Mouse (Mus musculus) heart, embryonic 13.5 days (tissue): ENCODE measurements around the gene Eya2. TPM values are rescaled to one million over a fixed set of nuclear protein-coding genes. Genes with fewer than 3 reads are reported as not detected.

ENCODE experiments used
- ATAC-seq: fragments of 200-750 bp; cut with Nextera tagmentation; 2 replicates; pipeline ENCODE4 v1.8.0; 2017; ENCODE audit warnings: moderate TSS enrichment; ENCODE audit not compliant: insufficient number of reproducible peaks, low FRiP score, low TSS enrichment; ENCODE audit errors: extremely low read depth
- H3K27ac ChIP-seq: fragments of 300-500 bp; sonication (generic); replicated peaks from 2 replicates; pipeline ENCODE4 v1.5.1; 2015; ENCODE audit warnings: moderate library complexity, mild to moderate bottlenecking, inconsistent platforms
- H3K27me3 ChIP-seq: fragments of 300-500 bp; sonication (generic); replicated peaks from 2 replicates; pipeline ENCODE4 v1.6.1; 2015; ENCODE audit warnings: mild to moderate bottlenecking, inconsistent platforms
- H3K36me3 ChIP-seq: fragments of 300-500 bp; sonication (generic); 2 replicates; pipeline ENCODE4 v1.6.1; 2015; ENCODE audit warnings: mild to moderate bottlenecking, inconsistent platforms
- H3K4me1 ChIP-seq: fragments of 300-500 bp; sonication (generic); 2 replicates; pipeline ENCODE4 v1.6.1; 2015; ENCODE audit warnings: inconsistent platforms
- H3K4me2 ChIP-seq: fragments of 300-500 bp; sonication (generic); 2 replicates; pipeline ENCODE4 v1.6.1; 2015; ENCODE audit warnings: inconsistent platforms, mild to moderate bottlenecking, moderate library complexity
- H3K4me3 ChIP-seq: fragments of 300-500 bp; sonication (generic); 2 replicates; pipeline ENCODE4 v1.5.1; 2015; ENCODE audit warnings: moderate library complexity, mild to moderate bottlenecking, inconsistent platforms
- H3K9ac ChIP-seq: fragments of 300-500 bp; sonication (generic); 2 replicates; pipeline ENCODE4 v1.6.1; 2015; ENCODE audit warnings: inconsistent platforms, mild to moderate bottlenecking, moderate library complexity
- H3K9me3 ChIP-seq: fragments of 300-500 bp; sonication (generic); 2 replicates; pipeline ENCODE4 v1.6.1; 2016; ENCODE audit warnings: inconsistent platforms
- WGBS: fragments of 180-500 bp; shearing (Covaris S2); methylation state at CpG from one replicate; pipeline ENCODE4 v1.1.7; 2015; ENCODE audit warnings: mixed read lengths; 5-methylcytosine and 5-hydroxymethylcytosine counted together
- polyA plus RNA-seq: library from polyadenylated mRNA; unstranded; fragments of >200 nt; fragmentation: Nextera tagmentation; extraction: Ambion mirVana; gene quantifications from 2 replicates; pipeline ENCODE4 v1.2.1, GENCODE M21; 2015

Gene Eya2
- polyA plus RNA-seq, 1 experiment from 2014 or later, result 0.19 TPM

DNA sequence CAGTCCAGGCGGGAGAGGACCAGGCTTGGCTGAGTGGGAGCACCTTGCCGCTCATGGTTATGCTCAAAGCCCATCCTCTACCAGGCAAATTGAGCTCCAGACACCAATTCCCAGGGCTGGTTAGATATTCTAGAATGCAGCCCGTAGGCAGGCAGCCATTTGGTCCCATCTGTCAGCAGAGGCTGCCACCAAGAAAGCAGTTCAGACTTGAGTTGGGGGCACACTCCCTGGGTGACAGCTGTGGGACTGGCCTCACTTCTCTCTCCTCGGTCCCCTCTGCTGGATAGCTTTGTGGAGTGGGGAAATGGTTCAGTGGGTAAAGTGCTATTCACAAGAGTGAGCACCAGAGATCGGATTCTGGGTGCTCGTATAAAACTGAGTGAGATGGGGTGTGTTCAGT, 32.0 kb downstream of the Eya2 start:
- Histone ChIP-seq H3K27ac (no peak overlapping the region), H3K4me3 (no peak overlapping the region), H3K27me3 (peaks cover 5% of the 10 kb centered on the region; the same call in 1 of the 2 replicates), H3K9ac (no peak overlapping the region), H3K4me2 (no peak overlapping the region), H3K9me3 (no peaks in the 10 kb centered on the region), H3K4me1 (no peaks in the 10 kb centered on the region), H3K36me3 (no peaks in the 10 kb centered on the region)
- no peak for ATAC-seq
- WGBS, result 76% methylated on average over 6 of the region's 6 CpGs

DNA sequence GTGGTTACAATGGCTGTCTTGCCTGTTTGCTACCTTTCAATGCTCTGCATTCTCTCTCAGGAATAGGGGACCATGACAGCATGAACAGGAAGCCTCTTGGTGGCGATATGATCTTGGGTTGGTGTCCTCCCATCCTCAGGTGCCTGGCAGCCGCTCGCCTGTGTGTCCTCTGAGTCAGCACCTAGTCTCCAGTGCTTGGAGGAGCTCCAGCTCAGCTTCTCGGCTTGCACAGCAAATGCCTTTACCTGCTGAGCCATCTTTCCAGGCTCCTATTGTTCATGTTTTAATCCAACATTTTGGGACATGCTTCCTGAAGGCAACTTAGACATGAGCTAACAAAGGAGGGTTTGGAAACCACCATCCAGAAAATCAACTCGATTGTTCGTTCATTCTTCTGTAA, 33.1 kb downstream of the Eya2 start:
- H3K9ac ChIP-seq, result no peak overlapping the region
- H3K4me2 ChIP-seq, result no peak overlapping the region
- no peaks in the 10 kb centered on the region for H3K9me3 ChIP-seq
- no peaks in the 10 kb centered on the region for H3K36me3 ChIP-seq
- no peak for ATAC-seq
- H3K27ac ChIP-seq, result no peak overlapping the region
- H3K4me1 ChIP-seq, result no peaks in the 10 kb centered on the region
- no peak overlapping the region for H3K4me3 ChIP-seq
- peaks cover 5% of the 10 kb centered on the region; the same call in 1 of the 2 replicates for H3K27me3 ChIP-seq
- WGBS, result 63% methylated on average over 6 of the region's 6 CpGs

DNA sequence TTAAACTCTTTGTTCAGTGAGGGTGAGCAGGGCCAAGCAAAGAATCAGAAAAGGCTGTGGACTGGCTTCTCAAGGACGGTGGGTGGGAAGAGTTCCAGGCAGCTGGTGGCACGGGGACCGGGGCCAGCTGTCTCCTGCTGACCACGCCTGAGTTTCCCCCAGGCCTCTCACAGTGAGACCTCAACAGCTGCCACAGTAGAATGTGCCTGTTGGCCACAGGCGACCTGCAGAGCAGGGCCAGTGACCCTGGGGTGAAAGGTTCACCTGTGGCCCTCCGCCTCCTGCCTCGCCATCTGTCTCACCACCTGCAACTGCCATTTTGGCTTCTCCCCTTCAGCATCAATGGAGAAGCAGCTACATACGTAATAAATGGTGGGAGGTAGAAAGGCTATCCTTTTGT, 35.1 kb downstream of the Eya2 start:
- Histone ChIP-seq H3K27me3 (peaks cover 5% of the 10 kb centered on the region), H3K9ac (no peak overlapping the region), H3K4me2 (no peak overlapping the region), H3K9me3 (no peaks in the 10 kb centered on the region), H3K4me1 (no peaks in the 10 kb centered on the region), H3K4me3 (no peak overlapping the region), H3K27ac (no peak overlapping the region), H3K36me3 (no peaks in the 10 kb centered on the region)
- no peak for ATAC-seq
- WGBS, result 53% methylated on average over 8 of the region's 8 CpGs

DNA sequence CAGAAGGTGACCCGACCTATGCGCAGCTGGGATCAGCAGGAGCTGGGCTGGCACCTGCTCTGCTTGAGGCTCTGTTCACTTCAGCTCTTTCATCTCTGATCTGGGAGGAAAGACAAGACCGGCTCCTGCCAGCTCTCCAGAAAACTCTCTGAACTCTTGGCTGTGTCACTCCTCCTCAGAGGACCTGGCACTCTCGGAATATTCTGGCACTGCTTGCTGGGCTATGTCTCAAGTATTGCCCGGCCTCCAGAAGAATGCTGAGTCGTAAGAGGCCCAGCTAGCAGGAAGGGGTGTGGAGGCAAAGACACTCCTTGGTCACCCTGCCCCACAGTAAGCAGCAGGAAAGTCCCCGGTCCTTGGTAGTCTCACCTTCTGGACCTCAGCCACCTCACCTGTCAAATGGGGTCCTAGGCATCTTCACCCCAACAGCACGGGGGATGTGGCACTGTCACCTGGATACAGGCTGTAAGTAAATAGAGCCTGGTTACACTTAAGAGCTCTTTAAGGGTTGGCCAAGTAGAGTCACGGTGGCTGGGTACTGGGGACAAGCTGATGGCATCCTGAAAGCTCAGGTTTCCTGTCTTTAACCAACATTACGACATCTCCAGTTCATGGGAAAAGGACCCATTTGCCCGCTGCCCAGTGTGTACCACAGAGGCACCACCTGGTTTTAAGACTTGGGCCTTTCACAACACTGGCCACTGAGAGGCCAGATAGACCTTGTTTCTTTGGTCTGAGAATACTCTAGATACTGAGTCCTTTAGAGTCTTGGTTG, 38.4 kb downstream of the Eya2 start:
- Histone ChIP-seq H3K4me1 (no peaks in the 10 kb centered on the region), H3K27me3 (peaks cover 5% of the 10 kb centered on the region), H3K36me3 (no peaks in the 10 kb centered on the region), H3K27ac (no peak overlapping the region), H3K4me3 (no peak overlapping the region), H3K9me3 (peaks cover 4% of the 10 kb centered on the region; the same call in 1 of the 2 replicates), H3K4me2 (no peak overlapping the region), H3K9ac (no peak overlapping the region)
- WGBS, result 67% methylated on average over 11 of the region's 11 CpGs
- no peak for ATAC-seq

DNA sequence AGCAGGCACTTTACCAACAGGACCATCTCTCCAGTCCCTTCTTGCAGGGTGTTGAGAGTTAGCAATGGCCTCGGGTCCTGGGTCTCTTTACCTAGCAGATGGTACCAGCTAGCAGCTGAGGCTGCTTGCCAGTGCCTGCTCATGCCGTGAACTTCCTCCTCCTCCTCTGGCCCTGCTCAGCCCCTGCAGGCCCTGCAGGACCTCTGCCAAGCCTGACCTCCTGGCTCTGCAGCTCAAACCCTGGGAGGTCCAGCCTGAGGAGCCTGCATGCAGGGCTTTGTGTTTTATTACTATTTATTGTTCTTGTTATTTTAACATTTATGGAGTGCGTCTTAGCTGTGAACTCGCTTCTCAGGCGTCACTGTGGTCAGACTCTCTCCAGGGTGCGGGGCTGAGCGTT, 39.6 kb downstream of the Eya2 start:
- no peak overlapping the region for H3K4me2 ChIP-seq
- no peak overlapping the region for H3K4me3 ChIP-seq
- ATAC-seq, result no peak
- no peaks in the 10 kb centered on the region for H3K36me3 ChIP-seq
- no peak overlapping the region for H3K27ac ChIP-seq
- 70% methylated on average over 7 of the region's 7 CpGs for WGBS
- no peak overlapping the region for H3K9ac ChIP-seq
- peaks cover 7% of the 10 kb centered on the region; the same call in 1 of the 2 replicates for H3K4me1 ChIP-seq
- no peaks in the 10 kb centered on the region; the same call in none of the 2 replicates for H3K27me3 ChIP-seq
- peaks cover 4% of the 10 kb centered on the region; the same call in 1 of the 2 replicates for H3K9me3 ChIP-seq

DNA sequence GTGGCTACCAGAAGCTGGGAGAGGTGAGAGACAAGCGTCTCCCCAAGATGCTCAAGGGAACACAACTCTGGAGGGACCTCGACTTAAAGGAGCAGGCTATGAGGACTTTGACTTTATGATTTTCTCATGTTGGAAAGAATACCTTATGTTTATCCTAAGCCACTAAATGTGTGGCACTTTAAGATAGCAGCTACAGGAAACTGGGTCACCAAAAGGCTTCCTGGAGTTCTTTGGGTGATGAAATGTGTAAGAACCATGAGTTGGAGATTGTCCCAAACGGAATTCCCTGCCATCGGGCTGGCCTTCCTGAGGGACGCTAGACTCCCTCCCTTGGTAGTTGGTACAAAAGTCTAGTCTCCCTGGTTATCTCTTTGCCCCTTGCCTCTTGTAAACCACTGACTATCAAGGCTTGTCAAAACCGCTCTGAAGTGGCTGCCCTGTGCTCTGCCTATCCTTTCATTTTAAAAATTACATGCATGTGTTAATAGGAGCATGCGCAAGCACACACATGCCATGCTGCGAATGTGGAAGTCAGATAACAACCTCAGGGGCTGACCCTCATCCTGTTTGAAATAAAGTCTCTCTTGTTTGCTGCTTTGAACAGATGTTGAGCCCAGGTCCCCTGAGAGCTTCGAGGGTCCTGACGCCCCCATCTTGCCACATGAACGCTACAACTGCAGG, 44.4 kb downstream of the Eya2 start:
- no peak overlapping the region for H3K4me2 ChIP-seq
- H3K27ac ChIP-seq, result no peak overlapping the region
- WGBS, result 52% methylated on average over 11 of the region's 11 CpGs
- peaks cover 15% of the 10 kb centered on the region; the same call in 1 of the 2 replicates for H3K4me1 ChIP-seq
- H3K4me3 ChIP-seq, result no peak overlapping the region
- no peaks in the 10 kb centered on the region; the same call in none of the 2 replicates for H3K27me3 ChIP-seq
- H3K9me3 ChIP-seq, result peaks cover 4% of the 10 kb centered on the region; the same call in 1 of the 2 replicates
- H3K36me3 ChIP-seq, result no peaks in the 10 kb centered on the region
- H3K9ac ChIP-seq, result no peak overlapping the region
- no peak for ATAC-seq

DNA sequence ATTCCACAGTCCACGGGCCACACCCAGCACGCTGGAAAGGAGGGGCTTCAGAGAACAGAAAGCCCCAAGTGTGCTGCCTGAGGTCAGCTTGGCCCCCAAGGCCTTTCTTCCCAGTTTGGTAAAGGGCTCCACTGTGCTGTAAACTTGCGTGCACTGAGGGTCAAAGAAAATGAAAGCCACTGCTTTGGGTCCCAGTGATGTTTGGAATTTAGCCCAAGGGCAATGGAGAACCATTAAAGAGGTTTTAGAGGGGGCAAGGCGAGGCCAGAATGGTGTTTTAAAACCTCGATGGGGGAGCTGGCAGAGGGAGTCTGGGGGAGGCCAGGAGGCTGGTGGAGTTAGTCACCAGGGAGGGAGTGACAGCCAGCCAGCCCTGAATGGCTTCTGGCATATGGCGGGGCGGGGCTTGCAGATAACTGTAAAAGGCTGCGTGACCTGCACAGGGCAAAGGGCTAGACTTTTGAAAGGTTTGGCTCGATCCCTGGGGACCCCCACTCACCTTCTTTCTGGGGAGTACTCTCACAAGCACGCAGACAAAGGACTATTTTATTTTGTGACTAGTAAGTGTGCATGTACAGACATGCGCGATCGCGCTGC, 47.2 kb downstream of the Eya2 start:
- Histone ChIP-seq H3K36me3 (no peaks in the 10 kb centered on the region), H3K9me3 (peaks cover 4% of the 10 kb centered on the region; the same call in 1 of the 2 replicates), H3K27ac (no peak overlapping the region), H3K4me1 (peaks cover 15% of the 10 kb centered on the region; the same call in 1 of the 2 replicates), H3K4me3 (no peak overlapping the region), H3K9ac (no peak overlapping the region), H3K27me3 (no peaks in the 10 kb centered on the region; the same call in 1 of the 2 replicates), H3K4me2 (no peak overlapping the region)
- WGBS, result 47% methylated on average over 14 of the region's 14 CpGs
- no peak for ATAC-seq

DNA sequence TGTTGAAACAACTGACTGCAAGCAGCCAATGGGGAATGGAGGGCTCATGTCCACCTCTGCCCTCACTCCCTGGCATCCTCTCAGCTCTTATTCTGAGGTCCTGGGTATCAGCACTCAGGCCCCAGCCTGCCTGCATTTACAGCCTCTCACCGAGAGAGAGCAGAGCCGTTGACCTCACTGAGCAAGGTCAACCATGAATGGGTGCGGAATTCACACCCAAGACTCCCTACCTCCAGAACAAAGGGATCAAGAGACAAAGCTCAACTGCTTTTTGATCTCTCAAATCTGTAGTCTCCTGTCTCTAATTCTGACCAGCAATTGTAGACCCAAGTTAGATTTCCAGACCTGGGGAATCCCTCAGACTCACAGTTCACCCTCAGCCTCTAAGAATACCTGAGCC, 48.8 kb downstream of the Eya2 start:
- peaks cover 15% of the 10 kb centered on the region; the same call in 1 of the 2 replicates for H3K4me1 ChIP-seq
- WGBS, result 53% methylated on average over 3 of the region's 3 CpGs
- H3K9ac ChIP-seq, result no peak overlapping the region
- no peak overlapping the region for H3K27ac ChIP-seq
- no peaks in the 10 kb centered on the region; the same call in 1 of the 2 replicates for H3K27me3 ChIP-seq
- H3K4me3 ChIP-seq, result no peak overlapping the region
- H3K4me2 ChIP-seq, result no peak overlapping the region
- no peaks in the 10 kb centered on the region for H3K36me3 ChIP-seq
- ATAC-seq, result no peak
- no peaks in the 10 kb centered on the region for H3K9me3 ChIP-seq

DNA sequence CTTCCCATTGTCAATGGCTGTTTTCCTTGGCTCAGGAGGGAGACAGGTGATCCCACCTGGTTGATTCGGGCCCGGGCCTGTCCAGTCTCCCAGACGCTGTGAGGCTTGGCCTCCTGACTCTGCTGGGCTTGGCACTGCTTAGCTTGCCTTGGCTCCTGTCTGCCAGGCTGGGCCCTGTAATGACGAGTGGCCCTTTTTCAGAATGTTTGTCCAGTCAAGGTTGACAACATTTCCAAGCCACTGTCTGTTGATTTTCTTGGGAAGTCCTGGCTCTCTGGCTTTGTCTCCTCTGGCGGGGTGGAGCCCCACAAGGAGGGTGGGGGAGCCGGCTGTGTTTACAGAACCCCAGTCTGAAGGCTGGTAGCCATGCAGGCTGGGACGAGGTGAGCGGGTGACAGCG, 49.2 kb downstream of the Eya2 start:
- ATAC-seq, result no peak
- H3K27ac ChIP-seq, result no peak overlapping the region
- H3K4me1 ChIP-seq, result peaks cover 13% of the 10 kb centered on the region; the same call in 1 of the 2 replicates
- no peak overlapping the region for H3K9ac ChIP-seq
- no peaks in the 10 kb centered on the region for H3K9me3 ChIP-seq
- WGBS, result 59% methylated on average over 9 of the region's 9 CpGs
- H3K4me3 ChIP-seq, result no peak overlapping the region
- H3K36me3 ChIP-seq, result no peaks in the 10 kb centered on the region
- no peaks in the 10 kb centered on the region; the same call in 1 of the 2 replicates for H3K27me3 ChIP-seq
- no peak overlapping the region for H3K4me2 ChIP-seq

DNA sequence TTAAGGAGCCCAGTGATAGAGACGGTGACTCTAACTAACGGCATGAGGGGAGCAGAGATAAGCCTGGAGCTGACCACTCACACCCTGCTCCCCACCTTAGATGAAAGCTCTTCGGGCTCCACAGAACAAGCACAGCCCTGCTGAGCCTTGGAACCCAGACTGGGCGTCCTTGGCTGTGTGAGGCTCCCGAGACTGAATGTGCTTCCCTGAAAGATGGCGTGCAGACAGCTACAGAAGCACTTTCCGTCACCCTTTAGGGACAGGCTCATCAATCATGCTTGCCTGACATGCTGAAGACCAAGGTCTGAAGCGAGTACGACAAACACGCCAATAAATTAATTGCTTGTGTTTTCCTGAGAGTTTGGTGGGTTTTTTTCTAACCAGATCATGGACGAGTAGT, 56.2 kb downstream of the Eya2 start:
- no peak for ATAC-seq
- H3K4me1 ChIP-seq, result peaks cover 25% of the 10 kb centered on the region
- no peak overlapping the region for H3K9ac ChIP-seq
- no peaks in the 10 kb centered on the region for H3K9me3 ChIP-seq
- H3K36me3 ChIP-seq, result no peaks in the 10 kb centered on the region
- H3K27ac ChIP-seq, result no peak overlapping the region
- no peak overlapping the region for H3K4me3 ChIP-seq
- WGBS, result 29% methylated on average over 11 of the region's 11 CpGs
- peaks cover 20% of the 10 kb centered on the region; the same call in 1 of the 2 replicates for H3K27me3 ChIP-seq
- H3K4me2 ChIP-seq, result no peak overlapping the region

DNA sequence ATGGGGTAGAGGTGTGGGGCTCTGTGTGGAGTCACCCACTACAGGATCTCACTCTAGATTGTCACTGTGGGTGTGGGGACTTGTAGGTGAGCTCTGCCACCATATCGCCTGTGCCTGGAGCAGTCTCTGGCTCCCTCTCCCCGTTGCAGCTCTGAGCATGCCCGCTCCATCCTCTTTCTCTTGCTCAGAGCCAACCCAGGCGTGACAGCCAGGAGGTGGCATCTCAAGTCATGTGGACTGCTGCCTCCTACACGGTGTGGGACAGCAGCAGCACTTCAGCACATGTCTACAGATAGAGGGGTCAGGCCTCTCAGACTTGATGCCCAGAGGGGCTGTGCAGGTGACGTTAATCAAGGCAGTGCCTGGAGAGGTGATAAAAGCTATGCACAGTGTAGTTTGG, 57.4 kb downstream of the Eya2 start:
- Histone ChIP-seq H3K36me3 (no peaks in the 10 kb centered on the region), H3K9me3 (no peaks in the 10 kb centered on the region), H3K4me2 (no peak overlapping the region), H3K27ac (no peak overlapping the region), H3K4me3 (no peak overlapping the region), H3K9ac (no peak overlapping the region), H3K27me3 (peaks cover 23% of the 10 kb centered on the region; the same call in 1 of the 2 replicates), H3K4me1 (peaks cover 25% of the 10 kb centered on the region)
- ATAC-seq, result no peak
- 48% methylated on average over 6 of the region's 6 CpGs for WGBS
